Mouse (Mus musculus) cerebellum, postnatal 10 days (tissue): Measurements from ENCODE around the gene Baat.
"Not testable (repeated sequence)": the region's sequence is repeated elsewhere in the genome, so short reads cannot be mapped to it uniquely, and the experiment has no call there.

Experiments
- DNase-seq, 2 experiments: peaks; one replicate each; pipeline ENCODE4 v3.0.0; 2021; ENCODE audit warnings: mixed read lengths in 2 of 2

Baat gene

DNA sequence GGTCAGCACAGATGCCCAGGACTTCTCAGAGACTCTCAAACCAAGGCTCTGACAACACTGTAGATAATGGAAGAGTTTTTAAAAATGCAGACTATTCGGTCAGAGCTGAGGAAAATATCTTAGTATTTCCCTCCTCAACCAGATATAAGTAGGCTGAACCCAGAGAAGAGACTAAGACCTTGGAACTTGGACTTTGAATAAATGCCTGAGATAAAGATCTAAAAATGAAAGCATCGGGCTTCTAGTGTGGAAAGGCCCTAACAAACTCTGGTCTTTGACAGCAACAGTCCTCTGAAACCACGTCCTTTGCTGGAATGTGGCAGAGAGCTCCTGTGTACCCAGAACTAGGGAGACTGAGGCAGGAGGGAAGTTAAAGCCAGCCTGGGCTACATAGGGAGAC lies at the start of gene Baat:
Gene Baat (minus strand): TSS at position 172 of the 400 bp plus-strand sequence.
- no peak for DNase-seq

DNA sequence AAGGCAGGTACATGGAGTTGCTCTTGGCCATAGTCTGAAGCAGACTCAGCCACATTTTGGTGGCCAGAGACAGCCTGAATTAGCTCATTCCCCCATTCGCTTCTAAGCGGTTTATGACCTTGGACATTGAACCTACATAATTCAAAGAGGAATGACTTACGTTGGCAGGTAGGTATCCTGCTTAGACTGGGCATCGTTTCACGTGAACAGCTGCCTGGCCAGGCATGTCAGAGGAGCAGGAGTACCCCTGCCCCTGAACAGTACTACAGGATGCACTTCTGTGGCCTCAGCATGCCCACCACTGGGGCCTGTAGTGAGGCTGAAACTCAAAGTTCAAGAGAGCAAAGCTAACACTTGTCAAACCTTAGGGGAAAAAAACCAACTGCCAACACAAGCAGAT lies 47.0 kb upstream of the Baat start:
- DNase-seq, result no peak

DNA sequence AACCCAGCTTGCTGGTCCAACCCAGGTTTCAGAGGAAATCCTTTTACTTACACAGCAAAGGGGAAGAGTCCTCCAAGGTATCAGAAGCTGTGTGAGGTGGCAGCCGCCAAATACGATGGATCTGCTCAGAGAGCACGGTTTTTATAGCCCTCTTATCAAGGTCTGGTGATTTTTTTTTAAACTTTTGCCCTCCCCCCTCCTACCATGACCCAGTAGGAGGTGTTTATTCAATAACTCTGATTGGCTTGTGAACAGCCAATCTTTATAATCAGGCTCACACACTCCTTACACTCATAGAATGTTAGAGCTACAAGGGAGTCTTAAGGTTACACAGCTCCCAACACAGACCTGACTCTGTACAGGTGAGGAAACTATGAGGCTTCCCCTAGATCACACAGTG lies 43.0 kb upstream of the Baat start, which contains the start of gene Aldob:
Gene Aldob (minus strand): TSS at position 164 of the 400 bp plus-strand sequence.
- DNase-seq, result no peak

DNA sequence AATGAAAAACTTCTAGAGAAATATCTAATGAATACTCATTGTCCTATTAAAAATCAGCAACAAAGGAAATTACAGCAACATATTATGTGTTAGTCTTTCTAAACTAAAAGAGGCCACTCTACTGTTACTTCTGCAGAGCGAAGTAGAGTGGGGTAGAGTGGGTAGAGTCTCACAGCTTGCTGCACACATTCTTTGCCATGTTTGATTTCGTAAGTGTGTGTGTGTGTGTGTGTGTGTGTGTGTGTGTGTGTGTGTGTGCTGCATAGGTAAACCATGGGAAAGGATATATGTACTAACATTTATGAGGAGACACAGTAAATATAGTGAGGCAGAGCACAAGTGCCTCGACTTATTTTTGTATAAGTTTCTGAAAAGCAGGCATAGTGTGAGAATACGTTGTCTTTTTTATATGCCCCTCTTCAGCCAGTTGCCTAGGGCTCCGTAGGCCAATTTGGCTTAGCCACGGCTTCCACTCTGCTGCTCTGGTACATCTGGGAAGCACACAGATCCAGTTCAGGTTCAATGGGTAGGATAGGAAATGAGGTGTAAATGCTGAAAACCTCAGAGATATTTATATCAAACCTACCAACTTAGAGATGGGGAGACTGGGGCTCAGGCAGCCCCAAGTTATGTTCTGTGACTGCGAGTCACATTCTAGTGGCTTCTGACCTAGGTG lies 41.3 kb upstream of the Baat start:
- DNase-seq, result no peak

DNA sequence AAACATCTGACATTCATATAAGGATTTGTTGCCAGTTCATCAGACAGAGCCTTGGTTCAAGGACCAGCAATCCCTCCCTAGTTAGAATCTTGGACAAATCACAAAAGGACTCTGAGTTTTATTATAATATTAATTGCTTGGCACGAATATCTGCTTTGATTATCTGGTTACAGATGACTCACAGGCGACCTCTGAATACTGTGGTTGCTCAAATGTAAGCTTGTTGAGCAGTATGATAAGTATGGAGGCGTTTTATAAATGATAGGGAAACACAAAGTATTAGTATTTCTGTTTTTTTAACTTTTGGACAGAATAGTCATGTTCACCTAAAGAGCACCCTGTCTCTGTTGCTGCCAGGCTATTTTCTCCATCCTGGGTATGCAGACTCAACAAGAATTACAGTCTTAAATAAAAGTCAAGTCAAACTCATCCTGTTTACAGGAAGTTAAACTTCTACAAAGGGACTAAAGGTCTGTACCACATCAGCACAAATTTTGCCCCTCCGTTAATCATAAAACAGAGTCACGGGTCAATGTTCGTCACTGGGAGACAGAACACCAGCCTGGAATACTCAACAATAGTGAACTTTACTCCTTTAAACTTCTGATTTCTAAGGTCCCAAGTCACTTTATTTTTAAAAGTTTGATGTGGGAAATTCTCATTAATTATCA lies 40.7 kb upstream of the Baat start:
- no peak for DNase-seq

DNA sequence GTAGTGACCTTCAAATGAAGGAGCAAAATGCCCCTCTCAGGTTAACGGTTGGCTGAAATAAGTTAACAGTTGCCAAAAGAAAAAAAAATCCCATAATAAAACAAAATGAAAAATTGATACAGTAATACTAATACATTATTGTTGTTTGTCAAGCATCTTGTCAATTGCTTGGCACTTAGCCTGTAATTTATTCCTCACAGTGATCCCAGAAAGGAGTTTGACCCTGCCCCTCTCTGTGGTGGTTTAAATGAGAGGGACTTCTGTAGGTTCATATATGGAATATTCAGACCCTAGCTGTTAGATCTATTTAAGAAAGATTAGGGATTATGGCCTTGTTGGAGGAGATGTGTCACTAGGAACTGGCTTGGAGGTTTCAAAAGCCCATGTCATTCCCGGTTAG lies 39.7 kb upstream of the Baat start:
- no peak for DNase-seq

DNA sequence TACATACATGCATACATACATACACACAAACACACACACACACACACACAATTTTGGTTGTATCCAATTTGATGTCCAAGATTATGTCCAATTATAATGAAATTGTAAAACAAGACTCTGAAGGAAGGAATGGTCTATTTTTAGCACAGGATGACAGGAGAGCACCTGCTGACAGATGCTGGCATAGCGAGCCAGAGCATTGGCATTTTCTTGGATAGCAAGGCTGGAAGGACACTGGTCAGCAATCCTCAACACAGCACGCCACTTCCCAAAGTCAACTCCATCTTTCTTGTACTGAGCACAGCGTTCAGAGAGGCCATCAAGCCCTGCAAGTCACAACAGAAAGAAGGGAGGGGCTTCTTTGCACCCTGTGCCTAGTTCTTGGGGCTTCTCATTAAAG lies 34.6 kb upstream of the Baat start:
- DNase-seq, result peak; percentile 35 to 41

DNA sequence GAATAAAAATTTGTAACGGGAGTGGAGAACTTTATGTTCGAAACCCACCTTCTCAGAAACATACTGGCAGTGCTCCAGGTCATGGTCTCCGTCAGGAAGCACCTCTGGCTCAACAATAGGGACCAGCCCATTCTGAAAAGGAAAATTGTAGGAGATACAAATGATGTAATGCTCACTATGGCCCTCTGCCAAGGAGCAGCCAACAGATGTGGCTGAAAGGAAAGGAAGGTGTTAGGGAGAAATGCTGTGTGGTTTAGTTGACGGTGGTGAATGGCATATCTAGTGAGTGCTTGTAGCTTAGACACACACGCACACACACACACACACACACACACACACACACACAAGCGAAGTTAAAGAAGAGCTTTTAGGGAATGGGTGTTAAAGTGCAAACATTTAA lies 33.3 kb upstream of the Baat start:
- peak; percentile 7 to 12 for DNase-seq

DNA sequence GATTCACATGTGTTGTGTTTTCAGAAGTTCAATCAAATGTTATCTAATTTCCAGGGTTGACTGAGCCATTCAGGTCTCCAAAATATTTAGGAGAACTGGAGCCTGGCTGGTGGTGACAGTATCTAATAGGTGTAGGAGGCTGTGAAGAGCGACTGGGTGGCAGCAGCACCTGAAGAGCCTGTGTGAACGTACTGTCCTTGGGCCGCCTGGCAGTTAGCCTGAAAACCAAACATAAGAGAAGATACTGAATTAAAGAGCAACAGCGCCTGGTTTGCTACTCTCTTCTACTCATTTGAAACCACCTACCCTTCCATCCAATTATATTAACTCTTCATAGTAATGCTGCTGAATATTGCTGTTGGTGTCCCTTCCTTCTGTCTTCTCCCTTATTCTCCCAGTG lies 30.3 kb upstream of the Baat start:
- no peak for DNase-seq

DNA sequence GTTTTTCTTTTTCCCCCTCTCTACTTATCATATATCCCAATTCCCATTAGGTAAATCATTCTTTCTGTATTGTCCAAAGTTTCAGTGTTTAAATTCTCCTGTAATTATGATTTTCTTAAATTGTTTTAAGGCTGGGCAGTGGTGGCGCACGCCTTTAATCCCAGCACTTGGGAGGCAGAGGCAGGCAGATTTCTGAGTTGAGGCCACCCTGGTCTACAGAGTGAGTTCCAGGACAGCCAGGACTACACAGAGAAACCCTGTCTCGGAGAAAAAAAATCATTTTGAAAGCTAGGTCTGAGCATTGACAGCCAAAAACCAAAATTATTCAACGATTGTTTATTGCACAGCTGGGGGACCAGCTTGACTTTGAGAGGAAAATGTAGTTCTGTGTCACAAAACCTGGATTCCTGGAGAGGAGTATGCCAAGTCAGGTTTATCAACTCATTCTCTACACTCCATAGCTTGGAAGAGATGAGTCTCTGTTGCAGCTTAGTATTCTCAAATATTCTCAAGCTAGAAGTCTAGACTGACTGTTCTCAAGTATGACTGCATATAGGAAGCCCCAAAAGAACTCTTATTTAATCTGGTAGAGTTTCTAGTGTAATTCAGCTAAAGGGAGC lies 29.4 kb upstream of the Baat start:
- DNase-seq, result no peak

DNA sequence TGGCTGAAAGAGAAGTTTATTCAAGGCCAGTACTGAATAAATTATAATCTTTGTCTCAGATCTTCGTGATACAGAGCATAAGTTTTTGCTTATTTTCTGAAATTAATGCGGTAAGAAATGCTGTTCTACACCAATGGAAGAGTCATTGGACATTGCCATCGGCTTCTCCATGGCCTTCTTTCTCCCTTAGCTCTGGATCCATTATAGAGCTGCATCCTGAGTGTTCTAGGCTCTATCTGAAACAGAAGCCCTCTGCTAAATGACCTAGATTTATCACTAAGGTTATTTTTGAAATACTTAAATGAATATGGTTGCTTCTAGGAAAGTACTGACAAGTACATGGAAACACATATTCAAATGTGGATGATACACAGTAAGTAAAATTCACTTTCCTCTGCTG lies 28.7 kb upstream of the Baat start:
- no peak for DNase-seq

DNA sequence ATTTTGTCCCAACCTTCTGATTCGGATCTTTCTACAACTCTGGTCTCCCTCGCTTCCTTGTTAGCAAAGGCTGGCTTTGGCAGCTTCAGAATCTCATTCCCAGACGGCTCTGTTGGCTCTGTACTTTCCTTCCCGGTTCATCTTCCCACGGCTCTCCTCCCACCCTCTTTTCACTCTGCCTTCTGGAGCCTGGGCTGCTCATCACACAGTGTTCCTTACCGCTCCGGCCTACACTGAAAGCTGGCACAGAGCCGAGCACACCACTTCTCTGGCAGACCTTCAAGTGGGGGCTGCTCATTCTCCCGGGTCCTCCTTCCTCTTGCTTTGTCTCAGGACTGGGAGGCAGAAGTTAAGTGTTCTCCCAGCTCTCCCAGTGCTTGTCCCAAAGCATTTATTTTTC lies 16.2 kb upstream of the Baat start:
- peak; percentile 38 to 63 for DNase-seq

DNA sequence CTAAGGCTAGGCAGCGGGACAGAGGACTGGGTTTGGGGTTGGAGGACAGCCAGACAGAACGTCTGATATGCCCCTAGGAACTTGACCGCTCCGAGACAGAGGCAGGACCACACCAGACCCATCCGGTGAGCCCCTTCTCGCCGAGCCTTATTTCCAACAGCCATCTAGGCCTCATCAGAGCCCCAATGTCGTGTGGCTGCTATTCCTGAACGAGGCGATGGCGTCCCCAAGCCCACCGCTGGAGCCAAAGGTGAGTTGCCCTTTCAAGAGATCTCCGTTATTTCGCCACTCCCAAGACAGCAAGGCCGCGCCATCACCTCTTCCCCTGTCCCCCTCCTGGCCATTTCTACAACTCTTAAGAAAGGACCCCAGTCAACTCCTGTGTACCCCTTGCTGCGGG lies 15.0 kb upstream of the Baat start:
- no peak for DNase-seq

DNA sequence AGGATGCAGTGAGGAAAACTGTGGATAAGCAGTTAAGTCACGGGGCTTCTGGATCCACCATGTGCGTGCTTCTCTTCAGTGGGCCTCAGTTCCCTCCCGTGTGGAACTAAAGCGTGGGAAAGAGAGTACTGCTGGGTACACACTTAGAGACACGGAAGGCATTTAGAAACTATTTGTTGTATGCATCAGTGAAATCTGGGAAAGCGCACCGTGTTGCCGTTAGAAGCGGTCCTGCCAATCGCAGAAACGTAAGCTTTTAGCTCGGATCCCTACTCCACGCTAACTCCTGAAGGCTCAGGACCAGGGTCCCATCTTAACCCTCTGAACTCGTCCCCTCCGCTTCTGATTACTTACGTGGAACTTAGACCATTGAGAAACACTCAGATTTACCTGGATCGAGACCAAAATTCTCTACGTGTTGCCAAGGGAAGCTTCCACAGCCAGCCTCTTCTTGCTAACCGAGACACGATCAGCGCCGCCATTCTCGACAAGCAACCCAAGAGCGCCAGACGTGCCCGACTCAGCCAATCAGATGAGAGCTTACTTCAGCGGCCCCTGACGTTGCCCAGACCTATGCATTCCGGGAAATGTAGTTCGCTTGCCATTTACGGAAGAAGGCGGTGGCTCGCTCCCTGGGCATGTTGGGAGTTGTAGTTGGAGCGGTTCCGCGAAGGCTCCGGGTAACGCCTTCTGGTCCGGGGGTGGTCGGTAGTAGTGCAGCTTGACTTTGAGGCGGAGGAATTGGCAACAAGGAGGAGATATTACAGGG lies 14.4 kb upstream of the Baat start, which contains the start of the genes Mrpl50 and Zfp189:
Gene Mrpl50 (minus strand): TSS at position 522 of the 769 bp plus-strand sequence.
Gene Zfp189 (plus strand): TSS at position 605 of the 769 bp plus-strand sequence.
- DNase-seq, result peak; percentile 95 to 96

DNA sequence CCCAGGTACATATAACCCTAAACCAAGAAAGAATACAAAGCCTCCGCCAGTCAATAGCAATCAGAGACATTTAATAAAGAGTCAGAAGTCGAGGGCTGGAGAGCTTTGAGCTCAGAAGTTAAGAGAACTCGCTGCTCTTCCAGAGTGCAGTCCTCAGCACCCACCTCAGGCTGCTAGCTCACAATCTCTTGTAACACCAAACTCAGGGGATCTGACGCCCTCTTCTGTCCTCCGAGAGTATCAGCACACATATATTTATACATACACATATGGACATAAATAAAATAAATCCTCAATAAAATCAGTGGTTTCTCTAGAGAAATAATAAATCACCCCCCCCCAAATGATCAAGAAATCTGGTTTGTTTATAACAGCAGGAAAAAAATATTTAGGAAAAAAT lies 13.1 kb upstream of the Baat start:
- DNase-seq, result peak in 1 of 2 experiments; percentile 8

DNA sequence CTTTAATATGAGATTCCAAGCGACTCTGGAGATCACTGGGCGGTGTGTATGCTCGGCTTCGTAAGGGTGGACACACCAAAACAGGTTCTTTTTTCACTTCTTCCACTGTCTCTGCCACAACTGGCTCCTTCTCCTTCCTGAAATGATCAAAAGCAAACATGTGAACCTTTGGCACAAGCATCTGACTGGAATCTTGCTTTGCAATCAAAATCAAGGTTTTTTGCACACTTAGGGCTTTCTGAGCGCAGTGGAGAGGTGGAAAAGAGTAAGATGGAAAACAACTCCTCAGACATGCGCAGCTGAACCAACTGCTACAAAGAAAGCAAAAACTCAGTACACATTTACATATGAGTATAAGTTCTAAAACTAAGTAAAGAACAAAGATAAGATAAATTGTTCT lies 8.1 kb upstream of the Baat start:
- no peak for DNase-seq

DNA sequence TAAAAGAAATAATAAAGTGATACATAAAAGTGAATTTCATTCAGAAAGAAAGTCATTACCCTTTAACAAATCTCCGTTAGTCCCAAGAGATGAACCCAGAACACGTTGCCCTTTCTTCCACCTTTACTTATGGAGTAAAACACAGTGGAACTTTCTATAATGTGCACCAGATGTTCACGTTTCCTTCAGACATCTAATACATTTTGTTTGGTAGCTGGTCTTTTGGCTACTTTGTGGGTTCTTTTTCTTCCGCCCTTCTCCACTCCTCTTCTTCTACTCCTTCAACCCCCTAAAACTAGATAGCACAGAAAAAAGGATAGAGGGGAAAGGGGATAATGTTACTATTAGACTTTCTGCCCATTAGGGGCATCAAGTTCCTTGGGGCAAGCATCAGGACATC lies 6.3 kb upstream of the Baat start:
- DNase-seq, result no peak

DNA sequence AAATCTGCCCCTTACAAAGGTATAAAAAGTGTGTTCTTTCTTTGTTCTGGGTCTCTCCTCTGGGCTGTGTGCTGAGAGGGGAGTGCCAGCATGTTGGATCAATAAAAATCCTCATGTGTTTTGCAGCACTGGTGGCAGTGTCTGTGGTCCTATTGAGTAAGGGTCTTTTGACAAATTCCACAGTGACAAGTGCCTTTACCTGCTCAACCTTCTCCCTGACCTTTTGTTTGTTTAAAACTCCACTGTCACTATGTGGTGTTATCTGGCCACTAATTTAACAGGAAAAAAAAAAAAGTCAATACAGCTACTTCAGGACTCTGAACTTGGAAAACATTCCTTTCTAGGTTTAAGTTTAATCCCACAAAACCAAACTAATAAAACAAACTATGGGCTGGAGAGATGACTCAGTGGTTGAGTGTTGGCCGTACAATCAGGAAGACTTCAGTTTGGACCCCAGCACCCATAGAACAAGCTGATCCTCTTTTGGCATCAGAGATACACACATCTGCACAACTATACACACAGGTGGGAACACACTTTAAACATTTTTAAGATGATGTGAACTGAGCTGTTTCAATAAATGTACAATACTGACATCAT lies 4.0 kb upstream of the Baat start:
- DNase-seq, result not testable (repeated sequence)

DNA sequence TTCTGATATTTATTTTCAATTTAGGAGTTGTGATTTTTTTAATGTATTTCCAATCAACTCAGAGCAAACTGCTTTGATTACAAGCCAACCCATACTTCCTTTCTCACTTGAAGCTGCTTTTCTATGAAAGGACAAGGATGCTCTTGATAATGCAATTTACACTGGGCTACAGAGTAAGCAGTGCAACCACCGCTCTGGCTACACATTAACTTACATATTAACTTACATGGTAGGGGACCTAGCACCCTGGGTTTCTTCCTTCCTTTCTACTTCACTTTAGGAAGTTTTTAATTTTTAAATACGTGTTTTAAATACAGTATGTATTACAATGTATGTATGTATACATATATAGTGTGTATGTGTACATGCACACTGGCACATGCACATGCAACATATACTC lies 2.8 kb upstream of the Baat start:
- DNase-seq, result no peak

DNA sequence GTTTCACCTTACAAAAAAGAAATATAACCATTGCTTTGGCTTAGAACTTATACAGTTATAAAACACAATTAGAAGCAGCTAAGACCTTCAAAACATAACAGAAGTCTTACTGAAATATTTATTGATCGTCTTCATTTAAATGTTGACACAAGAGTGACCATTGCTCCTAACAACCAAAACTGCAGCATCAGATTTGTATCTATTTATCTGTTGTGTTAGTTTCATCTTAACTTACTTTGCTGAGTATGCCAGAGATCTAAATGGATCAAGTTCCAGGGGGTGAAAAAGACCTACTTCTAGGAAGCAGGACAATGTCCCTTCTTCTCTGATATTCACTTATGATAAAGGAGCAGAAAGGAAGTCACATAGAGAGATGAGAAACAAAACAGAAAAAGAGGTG lies 2.8 kb downstream of the Baat start:
- DNase-seq, result no peak

DNA sequence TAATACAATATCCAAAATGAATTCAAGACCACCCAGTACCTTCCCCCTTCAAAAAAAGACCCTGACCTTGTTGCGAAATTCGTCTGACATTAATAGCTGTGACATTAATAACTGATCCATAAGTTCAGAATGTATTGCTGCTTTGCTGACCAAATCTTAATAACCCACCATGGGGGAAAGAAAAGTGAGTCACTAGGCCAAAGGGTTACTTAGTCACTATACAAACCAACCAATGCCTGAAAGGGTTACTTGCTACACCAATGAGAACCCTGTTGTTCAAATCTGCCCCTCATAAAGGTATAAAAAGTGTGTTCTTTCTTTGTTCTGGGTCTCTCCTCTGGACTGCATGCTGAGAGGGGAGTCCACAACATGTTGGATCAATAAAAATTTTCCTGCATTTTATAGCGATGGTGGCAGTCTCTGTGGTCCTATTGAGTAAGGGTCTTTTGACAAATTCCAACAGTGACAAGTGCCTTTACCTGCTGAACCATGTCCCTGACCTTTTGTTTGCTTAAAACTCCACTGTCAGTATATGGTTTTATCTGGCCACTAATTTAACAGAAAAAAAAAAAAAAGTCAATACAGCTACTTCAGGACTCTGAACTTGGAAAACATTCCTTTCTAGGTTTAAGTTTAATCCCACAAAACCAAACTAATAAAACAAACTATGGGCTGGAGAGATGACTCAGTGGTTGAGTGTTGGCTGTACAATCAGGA lies 20.3 kb downstream of the Baat start:
- DNase-seq, result not testable (repeated sequence)

DNA sequence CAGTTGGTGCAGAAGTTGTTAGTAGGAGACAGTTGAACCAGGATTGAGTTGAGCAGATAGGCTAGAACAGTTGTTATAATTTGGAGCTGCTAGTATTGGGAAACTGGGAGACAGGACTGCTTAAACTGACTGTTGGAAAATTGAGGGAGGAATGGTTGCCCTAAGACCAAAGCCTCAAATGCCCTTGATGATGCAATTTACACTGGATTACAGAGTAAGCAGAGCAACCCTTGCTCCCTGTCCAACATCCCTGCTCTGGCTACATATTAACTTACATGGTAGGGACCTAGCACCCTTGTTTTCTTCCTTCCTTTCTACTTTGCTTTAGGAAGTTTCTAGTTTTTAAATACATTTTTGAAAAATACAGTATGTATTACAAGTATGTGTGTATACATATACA lies 20.9 kb downstream of the Baat start:
- DNase-seq, result no peak
